Mouse (Mus musculus): ENCODE measurements around the gene Fam192a.

DNA sequence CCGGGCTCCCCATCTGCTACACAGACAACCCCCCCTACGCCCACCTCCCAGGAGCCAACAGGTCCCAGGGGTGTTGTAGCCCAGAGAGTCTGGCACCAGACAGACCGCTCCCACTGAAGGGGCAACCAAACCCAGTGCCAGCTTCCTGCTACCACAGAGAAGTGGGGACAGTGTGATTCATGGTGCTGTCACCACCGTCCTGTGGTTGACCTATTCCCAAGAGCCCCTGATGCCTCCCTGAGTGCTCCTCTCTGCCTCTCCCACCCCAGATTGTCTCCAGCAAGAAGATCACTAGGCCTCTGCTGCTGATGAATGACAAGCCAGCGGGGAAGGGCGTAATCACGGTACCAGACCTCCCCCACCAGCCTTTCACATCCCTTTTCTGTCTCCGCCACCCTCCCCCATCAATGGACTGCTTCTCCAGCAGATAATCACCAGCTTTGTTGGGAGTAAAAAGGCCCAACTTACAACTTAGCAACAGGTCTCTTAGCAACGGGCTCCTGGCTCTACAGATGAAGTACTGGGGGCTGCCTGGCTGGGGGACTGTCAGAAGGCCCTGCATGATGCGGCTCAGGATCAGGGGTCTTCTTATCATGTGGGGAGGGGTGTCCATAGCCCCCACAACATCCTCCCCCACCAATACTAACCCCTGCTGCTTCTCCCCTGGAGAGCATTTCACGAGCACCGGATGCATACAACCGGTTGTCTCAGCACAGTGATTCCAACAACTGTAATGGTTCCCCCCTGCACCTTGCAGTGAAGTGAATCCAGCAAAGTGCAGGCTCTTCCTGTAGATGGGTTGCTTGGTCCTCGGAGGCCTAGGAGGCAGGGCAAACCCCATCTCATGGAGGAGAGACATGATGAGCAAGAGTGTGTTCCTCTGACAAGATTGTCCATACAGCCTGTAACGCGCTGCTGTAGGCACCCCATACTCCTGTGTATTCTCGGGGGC, 50.0 kb downstream of the Fam192a start:
- TF ChIP-seq POLR2A (IDR thresholded peaks at IDR 0.05; ENCODE audit: borderline replicate concordance, insufficient read depth, low read length) (no peak), CTCF (IDR thresholded peaks at IDR 0.05; ENCODE audit: borderline replicate concordance, insufficient read depth, low read depth, low read length) (no peak)

All from cerebellum, adult 2 months (tissue).